Mouse (Mus musculus) adrenal gland, adult 2 months (tissue): ENCODE measurements around the gene Olfr212. TPM values are rescaled to one million over a fixed set of nuclear protein-coding genes. Genes with fewer than 3 reads are reported as not detected.
"Not testable (repeated sequence)": the region's sequence is repeated elsewhere in the genome, so short reads cannot be mapped to it uniquely, and the experiment has no call there.

Experiments
- DNase-seq: peaks from one replicate; pipeline ENCODE4 v3.0.0; 2021
- long read RNA-seq: library from polyadenylated mRNA; stranded (forward); transcript quantifications from one replicate; pipeline ENCODE4 v2.0.0, GENCODE M21; 2021
- polyA plus RNA-seq: library from polyadenylated mRNA; depleted of rRNA; stranded (reverse); fragments of >200 nt; gene quantifications from 2 replicates; pipeline ENCODE4 v1.2.3, GENCODE M21; 2012; rRNA removed
- total RNA-seq, 2 experiments: library from RNA; stranded (reverse); gene quantifications; 2 replicates each; pipeline ENCODE4 v1.2.3; 2021

Gene Olfr212
- total RNA-seq (under 1 TPM in 1 of 2 experiments, not detected in 1; 0.21 TPM), polyA plus RNA-seq (not detected in 2 replicates)
- long read RNA-seq: 0 reads

GRCm38 (mm10) chr6:116506302-116507003, at the start of gene Olfr212:
Gene Olfr212, plus strand, starts transcription at chr6:116506516.
- DNase-seq: not testable (repeated sequence)

- DNase-seq: no peak
Observed at GRCm38 (mm10) chr6:116458728-116459127, 47.6 kb upstream of the Olfr212 start.

GRCm38 (mm10) chr6:116459232-116459631, 47.1 kb upstream of the Olfr212 start:
- DNase-seq: no peak

- DNase-seq: peak; percentile 46
Observed at GRCm38 (mm10) chr6:116460544-116461283, 45.6 kb upstream of the Olfr212 start, which contains the start of gene Alox5. Gene Alox5, minus strand, starts transcription at chr6:116461178.

- no peak for DNase-seq
Observed at GRCm38 (mm10) chr6:116468081-116468480, 38.2 kb upstream of the Olfr212 start.

GRCm38 (mm10) chr6:116485081-116485480, 21.2 kb upstream of the Olfr212 start:
- no peak for DNase-seq

- DNase-seq: no peak
Observed at GRCm38 (mm10) chr6:116486833-116487232, 19.5 kb upstream of the Olfr212 start.

GRCm38 (mm10) chr6:116488791-116489190, 17.5 kb upstream of the Olfr212 start, which contains the start of gene Olfr211:
Gene Olfr211, plus strand, starts transcription at chr6:116489091.
- no peak for DNase-seq

- DNase-seq: no peak
Observed at GRCm38 (mm10) chr6:116493742-116494141, 12.6 kb upstream of the Olfr212 start.

- no peak for DNase-seq
Observed at GRCm38 (mm10) chr6:116495960-116496359, 10.4 kb upstream of the Olfr212 start.

- DNase-seq: no peak
Observed at GRCm38 (mm10) chr6:116514832-116515231, 8.5 kb downstream of the Olfr212 start.

GRCm38 (mm10) chr6:116538156-116538555, 31.8 kb downstream of the Olfr212 start, which contains the start of gene Olfr213:
Gene Olfr213, plus strand, starts transcription at chr6:116538456.
- DNase-seq: no peak

GRCm38 (mm10) chr6:116542500-116542899, 36.2 kb downstream of the Olfr212 start:
- DNase-seq: no peak

GRCm38 (mm10) chr6:116550841-116551240, 44.5 kb downstream of the Olfr212 start, which contains the start of gene Gm5580:
Gene Gm5580, plus strand, starts transcription at chr6:116551141.
- DNase-seq: not testable (repeated sequence)

- no peak for DNase-seq
Observed at GRCm38 (mm10) chr6:116553935-116554334, 47.6 kb downstream of the Olfr212 start, which contains the start of gene Olfr214. Gene Olfr214, plus strand, starts transcription at chr6:116554235.

- DNase-seq: no peak
Observed at GRCm38 (mm10) chr6:116554952-116555351, 48.6 kb downstream of the Olfr212 start.

Other genes starting within 250 kb of the Olfr212 start
- gene Zfand4, start 242.3 kb upstream of the Olfr212 start, total RNA-seq: 1 to 10 TPM in 1 of 2 experiments, under 1 TPM in 1; 0.93 to 1.7 TPM
- gene Zfand4, start 242.3 kb upstream of the Olfr212 start, polyA plus RNA-seq: 0.12 and 0.21 TPM in 2 replicates
- gene March8, start 168.5 kb upstream of the Olfr212 start, total RNA-seq: 10 to 100 TPM; 52.9 to 69.4 TPM
- 81.0 and 98.0 TPM in 2 replicates for gene March8, start 168.5 kb upstream of the Olfr212 start, polyA plus RNA-seq
- gene Alox5, start 45.3 kb upstream of the Olfr212 start, total RNA-seq: 1 to 10 TPM; 1.3 to 2.2 TPM
- gene Alox5, start 45.3 kb upstream of the Olfr212 start, polyA plus RNA-seq: 1.4 and 1.8 TPM in 2 replicates
- not detected for gene Olfr211, start 17.4 kb upstream of the Olfr212 start, total RNA-seq
- gene Olfr211, start 17.4 kb upstream of the Olfr212 start, polyA plus RNA-seq: not detected in 2 replicates
- not detected for gene Olfr213, start 31.9 kb downstream of the Olfr212 start, total RNA-seq
- not detected in 2 replicates for gene Olfr213, start 31.9 kb downstream of the Olfr212 start, polyA plus RNA-seq
- gene Gm5580, start 44.6 kb downstream of the Olfr212 start, total RNA-seq: 1 to 10 TPM; 2.2 to 3.0 TPM
- 0.09 TPM in 1 of 2 replicates, not detected in the other for gene Gm5580, start 44.6 kb downstream of the Olfr212 start, polyA plus RNA-seq
- not detected for gene Olfr214, start 47.7 kb downstream of the Olfr212 start, total RNA-seq
- gene Olfr214, start 47.7 kb downstream of the Olfr212 start, polyA plus RNA-seq: not detected in 2 replicates
- gene Olfr215, start 77.7 kb downstream of the Olfr212 start, total RNA-seq: not detected
- gene Olfr215, start 77.7 kb downstream of the Olfr212 start, polyA plus RNA-seq: not detected in 2 replicates
- 10 to 100 TPM; 14.8 to 22.9 TPM for gene Zfp422, start 122.5 kb downstream of the Olfr212 start, total RNA-seq
- gene Zfp422, start 122.5 kb downstream of the Olfr212 start, polyA plus RNA-seq: 5.0 and 6.6 TPM in 2 replicates
- gene Depp1, start 144.1 kb downstream of the Olfr212 start, total RNA-seq: 10 to 100 TPM in 1 of 2 experiments, 1 to 10 TPM in 1; 3.8 to 13.4 TPM
- 16.6 and 22.8 TPM in 2 replicates for gene Depp1, start 144.1 kb downstream of the Olfr212 start, polyA plus RNA-seq
- 1 to 10 TPM; 3.9 to 7.4 TPM for gene Rassf4, start 167.4 kb downstream of the Olfr212 start, total RNA-seq
- gene Rassf4, start 167.4 kb downstream of the Olfr212 start, polyA plus RNA-seq: 2.3 TPM in 2 replicates
- under 1 TPM; 0.03 to 0.06 TPM for gene Tmem72, start 210.4 kb downstream of the Olfr212 start, total RNA-seq
- gene Tmem72, start 210.4 kb downstream of the Olfr212 start, polyA plus RNA-seq: under 0.01 TPM in 1 of 2 replicates, not detected in the other